Mouse (Mus musculus): ENCODE results near the gene Ssbp3. TPM values are rescaled to one million over a fixed set of nuclear protein-coding genes. Genes with fewer than 3 reads are reported as not detected.

The Ssbp3 gene
- polyA plus RNA-seq, 1 experiment, result 43.2 TPM

GRCm38 (mm10) chr4:107058346-107058745 is 147.8 kb downstream of the Ssbp3 start:
- no peak for DNase-seq
- WGBS, result 89% methylated on average over 5 of the region's 5 CpGs
- H3K4me1 ChIP-seq (ENCODE audit: control insufficient read depth, insufficient read depth, low read length), result peaks cover 3% of the 10 kb centered on the region
- H3K4me3 ChIP-seq (replicated peaks; ENCODE audit: extremely low read depth, low read depth, low read length), result no peak overlapping the region
- TF ChIP-seq POLR2A (IDR thresholded peaks at IDR 0.05; ENCODE audit: borderline replicate concordance, extremely low read depth, low read depth, low read length) (no peak), CTCF (IDR thresholded peaks at IDR 0.05; ENCODE audit: insufficient read depth, low read length) (no peak)

- no peak overlapping the region for H3K4me3 ChIP-seq (replicated peaks; ENCODE audit: extremely low read depth, low read depth, low read length)
- no peak for TF ChIP-seq POLR2A (IDR thresholded peaks at IDR 0.05; ENCODE audit: borderline replicate concordance, extremely low read depth, low read depth, low read length)
- DNase-seq, result no peak
- H3K4me1 ChIP-seq (ENCODE audit: control insufficient read depth, insufficient read depth, low read length), result peaks cover 3% of the 10 kb centered on the region
- WGBS, result 45% methylated on average over 6 of the region's 6 CpGs
Measured at GRCm38 (mm10) chr4:107058781-107059180, 148.3 kb downstream of the Ssbp3 start.

GRCm38 (mm10) chr4:107061560-107061959 is 151.1 kb downstream of the Ssbp3 start:
- TF ChIP-seq POLR2A (IDR thresholded peaks at IDR 0.05; ENCODE audit: borderline replicate concordance, extremely low read depth, low read depth, low read length), result no peak
- no peak for TF ChIP-seq CTCF (IDR thresholded peaks at IDR 0.05; ENCODE audit: insufficient read depth, low read length)
- Histone ChIP-seq H3K4me3 (replicated peaks; ENCODE audit: extremely low read depth, low read depth, low read length) (no peak overlapping the region), H3K4me1 (ENCODE audit: control insufficient read depth, insufficient read depth, low read length) (peaks cover 8% of the 10 kb centered on the region)
- no peak for DNase-seq
- WGBS, result 91% methylated on average over 4 of the region's 4 CpGs

- Histone ChIP-seq H3K4me1 (ENCODE audit: control insufficient read depth, insufficient read depth, low read length) (peaks cover 8% of the 10 kb centered on the region), H3K4me3 (replicated peaks; ENCODE audit: extremely low read depth, low read depth, low read length) (no peak overlapping the region)
- DNase-seq, result no peak
- TF ChIP-seq POLR2A (IDR thresholded peaks at IDR 0.05; ENCODE audit: borderline replicate concordance, extremely low read depth, low read depth, low read length), result no peak
- TF ChIP-seq CTCF (IDR thresholded peaks at IDR 0.05; ENCODE audit: insufficient read depth, low read length), result no peak
- 84% methylated on average over 3 of the region's 3 CpGs for whole genome bisulfite sequencing
Measured at GRCm38 (mm10) chr4:107063214-107063613, 152.7 kb downstream of the Ssbp3 start.

GRCm38 (mm10) chr4:107064394-107065098 is 154.0 kb downstream of the Ssbp3 start:
- TF ChIP-seq POLR2A (IDR thresholded peaks at IDR 0.05; ENCODE audit: borderline replicate concordance, extremely low read depth, low read depth, low read length), result no peak
- 85% methylated on average over 5 of the region's 5 CpGs for WGBS
- DNase-seq, result no peak
- Histone ChIP-seq H3K4me3 (replicated peaks; ENCODE audit: extremely low read depth, low read depth, low read length) (no peak overlapping the region), H3K4me1 (ENCODE audit: control insufficient read depth, insufficient read depth, low read length) (peaks cover 6% of the 10 kb centered on the region; the same call in 1 of the 2 replicates)

- Histone ChIP-seq H3K4me1 (ENCODE audit: control insufficient read depth, insufficient read depth, low read length) (peaks cover 6% of the 10 kb centered on the region; the same call in 1 of the 2 replicates), H3K4me3 (replicated peaks; ENCODE audit: extremely low read depth, low read depth, low read length) (peak within 1 kb of the TSS; percentile 84)
- peak; percentile 97 for DNase-seq
- under 1% methylated on average over 60 of the region's 60 CpGs for WGBS
- TF ChIP-seq POLR2A (IDR thresholded peaks at IDR 0.05; ENCODE audit: borderline replicate concordance, extremely low read depth, low read depth, low read length) (peak; percentile 83), CTCF (IDR thresholded peaks at IDR 0.05; ENCODE audit: insufficient read depth, low read length) (no peak)
Measured at GRCm38 (mm10) chr4:107066252-107067124, 156.0 kb downstream of the Ssbp3 start, which contains the start of the genes Mrpl37 and Cyb5rl. Gene Mrpl37, minus strand, starts transcription at chr4:107066868. Gene Cyb5rl, plus strand, starts transcription at chr4:107066988.

GRCm38 (mm10) chr4:107067151-107067840 is 156.8 kb downstream of the Ssbp3 start:
- peaks cover 6% of the 10 kb centered on the region; the same call in 1 of the 2 replicates for H3K4me1 ChIP-seq (ENCODE audit: control insufficient read depth, insufficient read depth, low read length)
- TF ChIP-seq POLR2A (IDR thresholded peaks at IDR 0.05; ENCODE audit: borderline replicate concordance, extremely low read depth, low read depth, low read length) (no peak), CTCF (IDR thresholded peaks at IDR 0.05; ENCODE audit: insufficient read depth, low read length) (no peak)
- 3% methylated on average over 33 of the region's 33 CpGs for WGBS
- peak overlapping the region; percentile 84 for H3K4me3 ChIP-seq (replicated peaks; ENCODE audit: extremely low read depth, low read depth, low read length)
- no peak for DNase-seq

GRCm38 (mm10) chr4:107072343-107072742 is 161.8 kb downstream of the Ssbp3 start:
- no peak for DNase-seq
- no peak for TF ChIP-seq POLR2A (IDR thresholded peaks at IDR 0.05; ENCODE audit: borderline replicate concordance, extremely low read depth, low read depth, low read length)
- TF ChIP-seq CTCF (IDR thresholded peaks at IDR 0.05; ENCODE audit: insufficient read depth, low read length), result no peak
- Histone ChIP-seq H3K4me3 (replicated peaks; ENCODE audit: extremely low read depth, low read depth, low read length) (no peak overlapping the region), H3K4me1 (ENCODE audit: control insufficient read depth, insufficient read depth, low read length) (no peaks in the 10 kb centered on the region)
- 83% methylated on average over 9 of the region's 9 CpGs for WGBS

GRCm38 (mm10) chr4:107075456-107075855 is 165.0 kb downstream of the Ssbp3 start:
- TF ChIP-seq CTCF (IDR thresholded peaks at IDR 0.05; ENCODE audit: insufficient read depth, low read length), result no peak
- no peak for TF ChIP-seq POLR2A (IDR thresholded peaks at IDR 0.05; ENCODE audit: borderline replicate concordance, extremely low read depth, low read depth, low read length)
- 0 out of 2 replicates have a peak, but pooled peaks cover under 1% of the 10 kb centered on the region for H3K4me1 ChIP-seq (ENCODE audit: control insufficient read depth, insufficient read depth, low read length)
- WGBS, result 82% methylated on average over 5 of the region's 5 CpGs
- no peak for DNase-seq
- no peak overlapping the region for H3K4me3 ChIP-seq (replicated peaks; ENCODE audit: extremely low read depth, low read depth, low read length)

Measured in lung, adult 2 months (tissue).